In the genomic region with DNA sequence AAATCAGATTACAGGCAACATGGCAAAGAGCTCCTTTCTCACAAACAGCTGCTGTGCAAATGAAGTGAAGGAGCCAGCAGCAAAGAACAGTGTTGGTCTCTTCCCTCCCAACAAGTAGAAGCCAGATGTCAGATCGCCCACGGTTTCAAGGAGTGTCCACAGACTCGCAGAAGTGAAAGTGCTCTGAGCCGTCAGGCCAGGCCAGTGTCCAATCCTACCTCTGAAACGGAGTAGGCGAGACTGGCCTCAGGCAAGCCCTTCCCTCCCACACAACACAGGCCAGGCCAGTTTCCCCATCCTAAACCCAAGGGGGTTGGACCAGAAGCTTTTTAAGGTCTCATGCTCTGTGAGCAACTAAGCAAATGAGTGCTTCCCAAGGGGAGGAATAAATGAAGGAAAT, we compare ENCODE assay signal across 10 mouse cellular contexts. TPM values are rescaled to one million over a fixed set of nuclear protein-coding genes. Genes with fewer than 3 reads are reported as not detected.
DNase-seq lines count a peak whose midpoint lies in the region; ATAC-seq and TF ChIP-seq lines count a peak whose summit lies in the region.
"Had no signal": no experiment of that assay in that cellular context is flagged by ENCODE, and none has a peak within 500 bp of the region (broad histone marks: within the 10 kb centered on the region; RNA-seq: fewer than 3 reads in every experiment).

No protein-coding gene starts in this region.

- intact Hi-C loops in heart, adult 2 months (cut with DNase I): no loop called here

- H3K4me3 ChIP-seq in heart, adult 2 months: no peak overlapping the region
- no peak overlapping the region for H3K4me3 ChIP-seq in heart, embryonic 11.5 days (ENCODE audit: low read depth, low read length)
- H3K4me3 ChIP-seq in bone marrow, adult 2 months (replicated peaks; ENCODE audit: control insufficient read depth, low read depth, low read length): no peak overlapping the region
- no peak overlapping the region for H3K4me3 ChIP-seq in heart, embryonic 16.5 days (ENCODE audit: low read length)
- H3K4me3 ChIP-seq: neural tube, embryonic 15.5 days had no signal

- TF ChIP-seq POLR2A in heart, adult 2 months (IDR thresholded peaks at IDR 0.05; ENCODE audit: insufficient read depth, low read depth, low read length): peak; percentile 41
- no peak for TF ChIP-seq POLR2A in bone marrow, adult 2 months (IDR thresholded peaks at IDR 0.05; ENCODE audit: borderline replicate concordance, control insufficient read depth, low read depth, low read length)

- 40% methylated on average over 6 of the region's 6 CpGs for WGBS in heart, adult 2 months
- WGBS in heart, embryonic 11.5 days (ENCODE audit: insufficient replicate concordance): 63% methylated on average over 6 of the region's 6 CpGs
- WGBS in bone marrow, adult 2 months: 57% methylated on average over 6 of the region's 6 CpGs
- WGBS in heart, embryonic 16.5 days: 62% methylated on average over 6 of the region's 6 CpGs

- no peaks in the 10 kb centered on the region for H3K36me3 ChIP-seq in heart, adult 2 months (ENCODE audit: control insufficient read depth, insufficient read depth, low read length)
- H3K36me3 ChIP-seq in heart, embryonic 11.5 days (ENCODE audit: control insufficient read depth, insufficient read depth, low read length): peaks cover 6% of the 10 kb centered on the region
- peaks cover 5% of the 10 kb centered on the region; the same call in 1 of the 2 replicates for H3K36me3 ChIP-seq in heart, embryonic 16.5 days (ENCODE audit: control insufficient read depth, insufficient read depth)

- 0 out of 2 replicates have a peak, but pooled peaks have one; percentile 41 for TF ChIP-seq EP300 in heart, adult 2 months (IDR thresholded peaks at IDR 0.05; ENCODE audit: insufficient read depth, low read depth, low read length)

- no peak for TF ChIP-seq CTCF in heart, adult 2 months (IDR thresholded peaks at IDR 0.05)
- TF ChIP-seq CTCF in bone marrow, adult 2 months (IDR thresholded peaks at IDR 0.05; ENCODE audit: control insufficient read depth, insufficient read depth, low read length): no peak

- H3K9ac ChIP-seq in heart, adult 2 months (ENCODE audit: low read depth, low read length): no peak overlapping the region
- H3K9ac ChIP-seq in heart, embryonic 11.5 days (ENCODE audit: low read depth, low read length): no peak overlapping the region
- 0 out of 2 replicates have a peak overlapping the region, but pooled peaks have one; percentile 13 for H3K9ac ChIP-seq in heart, embryonic 16.5 days (ENCODE audit: low read length)
- H3K9ac ChIP-seq: neural tube, embryonic 15.5 days had no signal

- no peak for ATAC-seq in heart, embryonic 11.5 days (replicated peaks; ENCODE audit: insufficient number of reproducible peaks, low FRiP score, low TSS enrichment)
- ATAC-seq in heart, embryonic 16.5 days (replicated peaks; ENCODE audit: extremely low read depth, insufficient read depth, low FRiP score): no peak

- H3K4me1 ChIP-seq in heart, adult 2 months (ENCODE audit: control insufficient read depth, insufficient read depth, low read length): peaks cover 13% of the 10 kb centered on the region
- H3K4me1 ChIP-seq in heart, embryonic 11.5 days (ENCODE audit: control insufficient read depth, insufficient read depth, low read length): peaks cover 21% of the 10 kb centered on the region
- H3K4me1 ChIP-seq in bone marrow, adult 2 months (ENCODE audit: control insufficient read depth, insufficient read depth, low read length): peaks cover 15% of the 10 kb centered on the region; the same call in 1 of the 2 replicates
- H3K4me1 ChIP-seq in heart, embryonic 16.5 days (ENCODE audit: control insufficient read depth, insufficient read depth, low read length): peaks cover 18% of the 10 kb centered on the region
- H3K4me1 ChIP-seq: neural tube, embryonic 15.5 days had no signal

- peak; percentile 73 to 84 for DNase-seq in heart, adult 2 months
- DNase-seq in lung, postnatal 4 days: peak; percentile 60 to 69
- DNase-seq in cerebellum, postnatal 36 days: no peak
- DNase-seq in thymus, postnatal 36 days: no peak
- no peak for DNase-seq in c-Kit-positive CD71-positive TER-119-positive erythroid progenitor cells, embryonic 14.5 days (ENCODE audit: low spot score)
- DNase-seq: layer of hippocampus, postnatal 36 days had no signal

- no peaks in the 10 kb centered on the region for H3K27me3 ChIP-seq in heart, adult 2 months (ENCODE audit: control insufficient read depth, insufficient read depth, low read length)
- H3K27me3 ChIP-seq in heart, embryonic 11.5 days (ENCODE audit: control insufficient read depth, insufficient read depth, low read length): no peaks in the 10 kb centered on the region
- no peaks in the 10 kb centered on the region for H3K27me3 ChIP-seq in heart, embryonic 16.5 days (ENCODE audit: control insufficient read depth, insufficient read depth, low read length)
- H3K27me3 ChIP-seq: neural tube, embryonic 15.5 days had no signal

- H3K27ac ChIP-seq in heart, adult 2 months: peak overlapping the region; percentile 43
- no peak overlapping the region for H3K27ac ChIP-seq in heart, embryonic 11.5 days (ENCODE audit: low read depth, low read length)
- H3K27ac ChIP-seq in bone marrow, adult 2 months (ENCODE audit: control insufficient read depth, insufficient read depth, low read depth, low read length, poor library complexity): 0 out of 2 replicates have a peak overlapping the region, but pooled peaks have one; percentile 17
- peak overlapping the region; percentile 53; the same call in 1 of the 2 replicates for H3K27ac ChIP-seq in heart, embryonic 16.5 days (ENCODE audit: low read length)
- H3K27ac ChIP-seq: neural tube, embryonic 15.5 days had no signal

- H3K79me2 ChIP-seq in heart, adult 2 months (replicated peaks; ENCODE audit: control insufficient read depth, insufficient read depth, low read length): no peaks in the 10 kb centered on the region

- no peak overlapping the region for H3K4me2 ChIP-seq in heart, embryonic 11.5 days
- H3K4me2 ChIP-seq in heart, embryonic 16.5 days (ENCODE audit: low read depth, low read length): no peak overlapping the region
- H3K4me2 ChIP-seq: neural tube, embryonic 15.5 days had no signal

- H3K9me3 ChIP-seq in heart, embryonic 11.5 days (replicated peaks; ENCODE audit: control insufficient read depth, low read length): no peaks in the 10 kb centered on the region
- no peaks in the 10 kb centered on the region for H3K9me3 ChIP-seq in heart, embryonic 16.5 days (replicated peaks; ENCODE audit: control insufficient read depth, low read length)
- H3K9me3 ChIP-seq: neural tube, embryonic 15.5 days had no signal

RNA-seq across cellular contexts. Expression of a gene that starts 52.0 kb away (rescaled TPM):
- total RNA-seq in heart, adult 2 months (2021): 100 to 1,000 TPM; 108 to 129 TPM
- polyA plus RNA-seq in heart, adult 2 months (2012; rRNA removed): 64.9 and 79.4 TPM in 2 replicates
- polyA plus RNA-seq in heart, embryonic 11.5 days (2014; fragmentation: Nextera tagmentation; extraction: Ambion mirVana): 16.0 and 23.5 TPM in 2 replicates
- 22.2 and 31.0 TPM in 2 replicates for polyA plus RNA-seq in bone marrow, adult 2 months (2011; ENCODE audit: insufficient read depth, insufficient read length, low replicate concordance, missing spikeins)
- 11.0 and 14.3 TPM in 2 replicates for polyA plus RNA-seq in heart, embryonic 16.5 days (2015; fragmentation: Nextera tagmentation; extraction: Ambion mirVana)

Comparison
In these comparisons a context has a peak if more than half of its experiments do, and no peak if none do; other contexts are left out.
1. DNase-seq: peak in heart, adult 2 months (2 of 2) and lung, postnatal 4 days (2 of 2); none in cerebellum, postnatal 36 days (0 of 2), thymus, postnatal 36 days (0 of 2) and c-Kit-positive CD71-positive TER-119-positive erythroid progenitor cells, embryonic 14.5 days (single experiment).